Mouse (Mus musculus) midbrain, embryonic 10.5 days (tissue): ENCODE measurements around the gene Mecr. TPM values are rescaled to one million over a fixed set of nuclear protein-coding genes. Genes with fewer than 3 reads are reported as not detected.

ENCODE experiments used
- DNase-seq: peaks from one replicate; pipeline ENCODE4 v3.0.0-alpha.2; 2017; ENCODE audit warnings: low spot score
- H3K27ac ChIP-seq: fragments of 300-500 bp; sonication (generic); replicated peaks from 2 replicates; pipeline ENCODE4 v1.5.1; 2016; ENCODE audit warnings: mild to moderate bottlenecking
- H3K27me3 ChIP-seq: fragments of 300-500 bp; sonication (generic); 2 replicates; pipeline ENCODE4 v1.6.1; 2016; ENCODE audit warnings: low read depth, mild to moderate bottlenecking; ENCODE audit not compliant: poor library complexity, severe bottlenecking
- H3K36me3 ChIP-seq: fragments of 300-500 bp; sonication (generic); 2 replicates; pipeline ENCODE4 v1.6.1; 2016; ENCODE audit warnings: mild to moderate bottlenecking, moderate library complexity
- H3K4me1 ChIP-seq: fragments of 300-500 bp; sonication (generic); 2 replicates; pipeline ENCODE4 v1.6.1; 2016
- H3K4me3 ChIP-seq: fragments of 300-500 bp; sonication (generic); 2 replicates; pipeline ENCODE4 v1.5.1; 2016; ENCODE audit warnings: mild to moderate bottlenecking, moderate library complexity
- H3K9me3 ChIP-seq: fragments of 300-500 bp; sonication (generic); replicated peaks from 2 replicates; pipeline ENCODE4 v1.6.1; 2016; ENCODE audit warnings: mild to moderate bottlenecking
- WGBS: fragments of 180-500 bp; shearing (Covaris S2); methylation state at CpG from one replicate; pipeline ENCODE4 v1.1.7; 2016; 5-methylcytosine and 5-hydroxymethylcytosine counted together
- polyA plus RNA-seq: library from polyadenylated mRNA; unstranded; fragments of >200 nt; fragmentation: Nextera tagmentation; extraction: Ambion mirVana; gene quantifications from 2 replicates; pipeline ENCODE4 v1.2.1, GENCODE M21; 2016

Gene Mecr
- polyA plus RNA-seq, 1 experiment from 2014 or later, result 58.0 TPM

- no peak overlapping the region for H3K27ac ChIP-seq
- H3K36me3 ChIP-seq, result 0 out of 2 replicates have a peak, but pooled peaks cover 2% of the 10 kb centered on the region
- H3K27me3 ChIP-seq, result no peaks in the 10 kb centered on the region
- 83% methylated on average over 2 of the region's 2 CpGs for WGBS
- no peak for DNase-seq
- peak overlapping the region; percentile 28; the same call in 1 of the 2 replicates for H3K4me3 ChIP-seq
- H3K9me3 ChIP-seq, result no peaks in the 10 kb centered on the region
- H3K4me1 ChIP-seq, result peaks cover 60% of the 10 kb centered on the region
Observed at GRCm38 (mm10) chr4:131876836-131877235, 33.6 kb downstream of the Mecr start.

- Histone ChIP-seq H3K27ac (no peak overlapping the region), H3K9me3 (no peaks in the 10 kb centered on the region), H3K4me3 (no peak overlapping the region), H3K27me3 (no peaks in the 10 kb centered on the region), H3K36me3 (peaks cover 10% of the 10 kb centered on the region), H3K4me1 (peaks cover 71% of the 10 kb centered on the region)
- 87% methylated on average over 1 of the region's 1 CpGs for WGBS
- DNase-seq, result no peak
Observed at GRCm38 (mm10) chr4:131879692-131880091, 36.4 kb downstream of the Mecr start.

GRCm38 (mm10) chr4:131881306-131881705, 38.0 kb downstream of the Mecr start:
- WGBS, result 92% methylated on average over 7 of the region's 7 CpGs
- H3K27me3 ChIP-seq, result no peaks in the 10 kb centered on the region
- peaks cover 24% of the 10 kb centered on the region for H3K36me3 ChIP-seq
- H3K9me3 ChIP-seq, result no peaks in the 10 kb centered on the region
- no peak for DNase-seq
- H3K27ac ChIP-seq, result no peak overlapping the region
- H3K4me1 ChIP-seq, result peaks cover 62% of the 10 kb centered on the region
- H3K4me3 ChIP-seq, result no peak overlapping the region

GRCm38 (mm10) chr4:131883571-131883970, 40.3 kb downstream of the Mecr start:
- Histone ChIP-seq H3K27me3 (no peaks in the 10 kb centered on the region), H3K36me3 (peaks cover 39% of the 10 kb centered on the region), H3K27ac (no peak overlapping the region), H3K4me1 (peaks cover 41% of the 10 kb centered on the region), H3K9me3 (no peaks in the 10 kb centered on the region), H3K4me3 (no peak overlapping the region)
- 81% methylated on average over 6 of the region's 6 CpGs for WGBS
- no peak for DNase-seq

- H3K27ac ChIP-seq, result no peak overlapping the region
- H3K9me3 ChIP-seq, result no peaks in the 10 kb centered on the region
- no peak overlapping the region for H3K4me3 ChIP-seq
- peaks cover 33% of the 10 kb centered on the region for H3K4me1 ChIP-seq
- DNase-seq, result no peak
- peaks cover 51% of the 10 kb centered on the region for H3K36me3 ChIP-seq
- H3K27me3 ChIP-seq, result no peaks in the 10 kb centered on the region
- 89% methylated on average over 6 of the region's 6 CpGs for WGBS
Observed at GRCm38 (mm10) chr4:131885376-131885775, 42.1 kb downstream of the Mecr start.

GRCm38 (mm10) chr4:131888564-131888963, 45.3 kb downstream of the Mecr start:
- DNase-seq, result no peak
- Histone ChIP-seq H3K27ac (no peak overlapping the region), H3K9me3 (no peaks in the 10 kb centered on the region), H3K36me3 (peaks cover 83% of the 10 kb centered on the region), H3K4me1 (peaks cover 19% of the 10 kb centered on the region), H3K4me3 (no peak overlapping the region), H3K27me3 (no peaks in the 10 kb centered on the region)
- WGBS, result 87% methylated on average over 1 of the region's 1 CpGs

- Histone ChIP-seq H3K9me3 (no peaks in the 10 kb centered on the region), H3K4me3 (no peak overlapping the region), H3K27ac (no peak overlapping the region), H3K4me1 (peaks cover under 1% of the 10 kb centered on the region), H3K36me3 (peaks cover 82% of the 10 kb centered on the region), H3K27me3 (no peaks in the 10 kb centered on the region)
- no peak for DNase-seq
- 91% methylated on average over 3 of the region's 3 CpGs for WGBS
Observed at GRCm38 (mm10) chr4:131890692-131891091, 47.4 kb downstream of the Mecr start.

GRCm38 (mm10) chr4:131897109-131897508, 53.8 kb downstream of the Mecr start:
- DNase-seq, result no peak
- no peaks in the 10 kb centered on the region for H3K27me3 ChIP-seq
- 94% methylated on average over 5 of the region's 5 CpGs for WGBS
- H3K9me3 ChIP-seq, result no peaks in the 10 kb centered on the region
- H3K27ac ChIP-seq, result no peak overlapping the region
- H3K36me3 ChIP-seq, result peaks cover 88% of the 10 kb centered on the region
- no peak overlapping the region for H3K4me3 ChIP-seq
- no peaks in the 10 kb centered on the region for H3K4me1 ChIP-seq

GRCm38 (mm10) chr4:131897787-131898186, 54.5 kb downstream of the Mecr start:
- Histone ChIP-seq H3K4me1 (no peaks in the 10 kb centered on the region), H3K27ac (no peak overlapping the region), H3K36me3 (peaks cover 88% of the 10 kb centered on the region), H3K27me3 (no peaks in the 10 kb centered on the region), H3K4me3 (no peak overlapping the region), H3K9me3 (no peaks in the 10 kb centered on the region)
- no peak for DNase-seq
- WGBS, result 99% methylated on average over 8 of the region's 8 CpGs

- H3K9me3 ChIP-seq, result no peaks in the 10 kb centered on the region
- no peaks in the 10 kb centered on the region for H3K27me3 ChIP-seq
- H3K4me1 ChIP-seq, result no peaks in the 10 kb centered on the region
- DNase-seq, result no peak
- 92% methylated on average over 12 of the region's 12 CpGs for WGBS
- no peak overlapping the region for H3K4me3 ChIP-seq
- peaks cover 86% of the 10 kb centered on the region for H3K36me3 ChIP-seq
- no peak overlapping the region for H3K27ac ChIP-seq
Observed at GRCm38 (mm10) chr4:131898503-131899179, 55.4 kb downstream of the Mecr start.

GRCm38 (mm10) chr4:131899180-131899554, 55.9 kb downstream of the Mecr start:
- Histone ChIP-seq H3K9me3 (no peaks in the 10 kb centered on the region), H3K27me3 (no peaks in the 10 kb centered on the region), H3K4me1 (no peaks in the 10 kb centered on the region), H3K36me3 (peaks cover 86% of the 10 kb centered on the region), H3K27ac (no peak overlapping the region), H3K4me3 (no peak overlapping the region)
- WGBS, result 98% methylated on average over 6 of the region's 6 CpGs
- no peak for DNase-seq

- Histone ChIP-seq H3K4me3 (no peak overlapping the region), H3K36me3 (peaks cover 93% of the 10 kb centered on the region), H3K4me1 (no peaks in the 10 kb centered on the region), H3K9me3 (no peaks in the 10 kb centered on the region), H3K27ac (no peak overlapping the region), H3K27me3 (no peaks in the 10 kb centered on the region)
- no peak for DNase-seq
- WGBS, result 92% methylated on average over 15 of the region's 15 CpGs
Observed at GRCm38 (mm10) chr4:131901090-131901489, 57.8 kb downstream of the Mecr start.

- DNase-seq, result peak; percentile 45
- WGBS, result 60% methylated on average over 8 of the region's 8 CpGs
- no peak overlapping the region for H3K4me3 ChIP-seq
- no peak overlapping the region for H3K27ac ChIP-seq
- H3K4me1 ChIP-seq, result peaks cover 2% of the 10 kb centered on the region
- no peaks in the 10 kb centered on the region for H3K27me3 ChIP-seq
- peaks cover 68% of the 10 kb centered on the region for H3K36me3 ChIP-seq
- no peaks in the 10 kb centered on the region; the same call in 1 of the 2 replicates for H3K9me3 ChIP-seq
Observed at GRCm38 (mm10) chr4:131904478-131904877, 61.2 kb downstream of the Mecr start.
